Mouse (Mus musculus) lung, postnatal 0 days (tissue): Measurements from ENCODE around the gene Sf3a2.

Experiments used
- CTCF ChIP-seq: IDR thresholded peaks from 2 replicates; pipeline ENCODE4 v1.5.1; 2016; ENCODE audit warnings: antibody characterized with exemption, mild to moderate bottlenecking
- EP300 ChIP-seq: IDR thresholded peaks from 2 replicates; pipeline ENCODE4 v1.6.1; 2016; ENCODE audit warnings: antibody characterized with exemption, mild to moderate bottlenecking, control low read depth

DNA sequence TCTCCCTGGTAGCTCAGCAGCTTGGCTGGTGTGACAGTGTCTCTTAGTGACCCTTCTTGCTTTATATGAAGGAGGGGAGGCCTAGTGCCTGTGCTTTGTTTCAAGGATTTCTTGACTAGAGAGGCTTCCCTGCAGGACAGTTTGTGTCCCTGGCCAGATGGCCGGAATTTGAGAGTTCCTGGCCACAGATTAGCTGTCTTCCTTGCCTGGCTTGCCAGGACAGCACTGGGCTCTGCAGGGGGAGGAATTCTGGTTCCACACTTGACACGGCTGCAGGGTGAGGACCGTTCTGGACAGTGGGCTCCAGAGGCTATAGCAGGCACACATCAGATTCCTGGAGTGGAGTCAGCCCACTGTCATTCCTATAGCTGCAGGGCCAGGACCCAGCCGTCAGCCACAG lies 22.3 kb upstream of the Sf3a2 start:
- no peak for TF ChIP-seq CTCF
- no peak for TF ChIP-seq EP300
